Mouse (Mus musculus): ENCODE results near the gene Zfp110. TPM values are rescaled to one million over a fixed set of nuclear protein-coding genes. Genes with fewer than 3 reads are reported as not detected.
A peak's percentile ranks its signal among the peaks of the same experiment; 100 is the strongest.
"Not testable (repeated sequence)": the region's sequence is repeated elsewhere in the genome, so short reads cannot be mapped to it uniquely, and the experiment has no call there.

Gene Zfp110
- polyA plus RNA-seq (2012; rRNA removed), result 12.6 and 13.5 TPM in 2 replicates

DNA sequence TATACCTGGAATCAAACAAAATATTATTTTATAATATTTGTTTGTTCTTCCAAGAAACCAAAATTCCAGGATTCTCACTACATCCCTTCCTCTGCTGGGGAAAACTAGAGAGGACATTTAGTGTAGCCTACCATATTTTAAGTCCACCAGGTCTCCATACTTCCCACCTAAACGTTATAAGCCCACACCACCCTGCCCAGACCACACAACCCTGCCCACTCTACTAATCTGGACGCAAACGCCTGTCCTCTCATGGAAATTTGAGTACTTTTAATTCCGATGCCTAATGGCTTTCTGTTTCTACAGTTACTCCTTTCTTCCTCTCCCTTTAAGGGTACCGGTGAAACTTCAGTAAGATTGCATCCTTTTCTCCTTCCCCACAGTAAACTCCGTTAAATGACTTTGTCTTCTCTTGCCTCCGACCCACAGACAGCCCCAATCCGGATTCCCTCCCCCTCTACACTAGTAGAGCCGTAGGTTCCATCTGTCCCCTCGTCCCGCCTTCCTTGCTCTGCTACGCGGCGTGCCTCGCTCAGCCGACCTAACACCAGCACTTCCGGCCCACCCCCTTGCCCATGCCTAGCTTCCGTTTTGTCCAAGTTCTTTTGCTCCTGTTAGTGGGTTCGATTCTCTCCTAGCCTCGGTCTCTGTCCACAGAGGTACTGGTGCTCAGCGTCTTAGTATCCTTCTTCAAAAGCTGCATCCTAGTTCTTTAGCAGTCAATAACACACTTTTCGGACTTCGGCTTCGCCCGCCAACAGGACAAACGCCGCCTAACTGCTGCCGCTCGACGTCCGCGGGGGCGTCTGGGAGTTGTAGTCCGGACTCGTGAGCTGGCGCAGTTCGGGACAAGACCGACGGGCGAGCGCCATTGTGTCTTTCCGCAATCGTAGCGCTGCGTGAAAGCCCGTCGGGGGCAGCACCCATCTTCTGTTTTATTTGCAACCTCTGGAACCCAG is at the start of gene Zfp110:
Zfp110 (plus strand) TSS at position 600 of the 959 bp plus-strand sequence.
- Histone ChIP-seq H3K27ac (ENCODE audit: insufficient read depth, low read length) (peak within 1 kb of the TSS; percentile 29; the same call in 1 of the 2 replicates), H3K27me3 (ENCODE audit: control insufficient read depth, insufficient read depth, low read length) (no peaks in the 10 kb centered on the region), H3K4me3 (replicated peaks; ENCODE audit: insufficient read depth, low read depth, low read length) (peak within 1 kb of the TSS; percentile 83), H3K4me1 (ENCODE audit: control insufficient read depth, insufficient read depth, low read length) (no peaks in the 10 kb centered on the region)
- peak; percentile 52; the same call in 1 of the 2 replicates for TF ChIP-seq POLR2A (IDR thresholded peaks at IDR 0.05; ENCODE audit: borderline replicate concordance, insufficient read depth, low read length)
- no peak for TF ChIP-seq CTCF (IDR thresholded peaks at IDR 0.05; ENCODE audit: borderline replicate concordance, insufficient read depth, low read depth, low read length)
- DNase-seq, result peak; percentile 89 to 90
- 3% methylated on average over 47 of the region's 47 CpGs for WGBS

DNA sequence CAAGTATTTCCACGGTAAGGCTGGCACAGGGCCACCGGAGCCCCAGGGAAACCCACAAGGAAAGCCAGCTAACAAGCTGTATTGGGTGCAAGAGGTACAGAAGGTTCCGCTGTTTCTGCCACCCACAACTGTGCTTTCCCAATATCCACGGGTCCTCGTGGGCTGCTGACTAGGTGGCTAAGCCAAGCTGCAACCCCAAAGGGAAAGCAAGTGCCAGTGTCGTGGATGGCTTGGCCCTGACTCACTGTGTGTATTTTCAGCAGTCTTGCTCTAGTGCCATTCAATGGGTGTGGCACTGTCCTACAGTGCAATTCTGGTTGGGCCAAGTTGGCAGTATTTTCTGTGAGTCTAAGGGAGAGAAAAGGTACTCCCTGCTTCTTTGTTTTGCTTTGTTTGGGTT is 47.2 kb upstream of the Zfp110 start:
- WGBS, result 32% methylated on average over 6 of the region's 6 CpGs
- TF ChIP-seq POLR2A (IDR thresholded peaks at IDR 0.05; ENCODE audit: borderline replicate concordance, insufficient read depth, low read length) (no peak), CTCF (IDR thresholded peaks at IDR 0.05; ENCODE audit: borderline replicate concordance, insufficient read depth, low read depth, low read length) (no peak)
- Histone ChIP-seq H3K27ac (ENCODE audit: insufficient read depth, low read length) (no peak overlapping the region), H3K4me3 (replicated peaks; ENCODE audit: insufficient read depth, low read depth, low read length) (no peak overlapping the region), H3K27me3 (ENCODE audit: control insufficient read depth, insufficient read depth, low read length) (no peaks in the 10 kb centered on the region), H3K4me1 (ENCODE audit: control insufficient read depth, insufficient read depth, low read length) (no peaks in the 10 kb centered on the region)
- DNase-seq, result no peak

- TF ChIP-seq POLR2A (IDR thresholded peaks at IDR 0.05; ENCODE audit: borderline replicate concordance, insufficient read depth, low read length), result no peak
- no peak for TF ChIP-seq CTCF (IDR thresholded peaks at IDR 0.05; ENCODE audit: borderline replicate concordance, insufficient read depth, low read depth, low read length)
- H3K27ac ChIP-seq (ENCODE audit: insufficient read depth, low read length), result no peak overlapping the region
- H3K4me1 ChIP-seq (ENCODE audit: control insufficient read depth, insufficient read depth, low read length), result no peaks in the 10 kb centered on the region
- WGBS, result 15% methylated on average over 5 of the region's 5 CpGs
- no peaks in the 10 kb centered on the region for H3K27me3 ChIP-seq (ENCODE audit: control insufficient read depth, insufficient read depth, low read length)
- H3K4me3 ChIP-seq (replicated peaks; ENCODE audit: insufficient read depth, low read depth, low read length), result no peak overlapping the region
- no peak for DNase-seq
Observed at GRCm38 (mm10) chr7:12788025-12788424, 46.5 kb upstream of the Zfp110 start.

DNA sequence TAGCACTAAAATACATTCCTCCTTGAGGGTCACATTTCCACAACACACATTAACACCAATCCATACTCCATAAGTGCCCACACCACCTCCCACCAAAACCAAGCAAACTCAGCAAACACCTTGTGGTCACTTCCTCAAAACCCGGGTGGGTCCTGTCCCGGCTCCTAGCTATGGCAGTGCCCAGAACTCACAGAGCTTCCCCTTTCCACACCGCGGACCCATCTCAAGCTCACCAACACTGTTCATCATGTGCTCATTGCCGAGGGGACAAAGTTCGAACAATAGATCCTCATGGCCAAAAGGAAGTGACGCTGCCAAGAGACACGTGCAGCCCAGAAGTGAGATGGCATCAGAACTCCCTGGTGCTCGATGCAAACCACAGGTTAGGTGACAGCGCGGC is 41.9 kb upstream of the Zfp110 start:
- WGBS, result 80% methylated on average over 11 of the region's 11 CpGs
- H3K4me3 ChIP-seq (replicated peaks; ENCODE audit: insufficient read depth, low read depth, low read length); H3K4me1 ChIP-seq (ENCODE audit: control insufficient read depth, insufficient read depth, low read length); H3K27me3 ChIP-seq (ENCODE audit: control insufficient read depth, insufficient read depth, low read length); DNase-seq; H3K27ac ChIP-seq (ENCODE audit: insufficient read depth, low read length): not testable (repeated sequence)

DNA sequence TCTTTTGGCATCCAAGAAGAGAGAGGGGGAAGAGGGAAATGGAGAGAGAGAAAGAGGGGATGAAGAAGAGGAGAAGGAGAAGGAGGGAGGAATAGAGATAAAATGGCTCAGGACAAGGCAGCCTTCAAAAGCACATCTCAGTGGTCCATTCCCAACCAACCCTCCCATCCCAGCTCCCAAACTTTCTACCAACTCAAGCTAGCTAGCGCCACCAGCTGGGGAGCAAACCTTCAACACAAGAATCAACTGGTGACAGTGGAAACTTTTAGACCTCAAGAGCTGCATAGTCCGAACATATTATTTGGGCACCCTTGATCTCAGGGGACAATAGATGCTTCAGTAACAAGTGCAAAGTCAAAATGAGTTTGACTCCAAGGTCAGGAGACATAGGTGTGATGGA is 36.6 kb upstream of the Zfp110 start:
- TF ChIP-seq CTCF (IDR thresholded peaks at IDR 0.05; ENCODE audit: borderline replicate concordance, insufficient read depth, low read depth, low read length) (no peak), POLR2A (IDR thresholded peaks at IDR 0.05; ENCODE audit: borderline replicate concordance, insufficient read depth, low read length) (no peak)
- H3K4me3 ChIP-seq (replicated peaks; ENCODE audit: insufficient read depth, low read depth, low read length), result no peak overlapping the region
- no peaks in the 10 kb centered on the region for H3K4me1 ChIP-seq (ENCODE audit: control insufficient read depth, insufficient read depth, low read length)
- WGBS, result 62% methylated on average over 2 of the region's 2 CpGs
- H3K27me3 ChIP-seq (ENCODE audit: control insufficient read depth, insufficient read depth, low read length), result no peaks in the 10 kb centered on the region
- no peak overlapping the region for H3K27ac ChIP-seq (ENCODE audit: insufficient read depth, low read length)
- no peak for DNase-seq

- no peak for DNase-seq
- TF ChIP-seq POLR2A (IDR thresholded peaks at IDR 0.05; ENCODE audit: borderline replicate concordance, insufficient read depth, low read length), result no peak
- TF ChIP-seq CTCF (IDR thresholded peaks at IDR 0.05; ENCODE audit: borderline replicate concordance, insufficient read depth, low read depth, low read length), result no peak
Observed at GRCm38 (mm10) chr7:12799554-12799953, 35.0 kb upstream of the Zfp110 start.

DNA sequence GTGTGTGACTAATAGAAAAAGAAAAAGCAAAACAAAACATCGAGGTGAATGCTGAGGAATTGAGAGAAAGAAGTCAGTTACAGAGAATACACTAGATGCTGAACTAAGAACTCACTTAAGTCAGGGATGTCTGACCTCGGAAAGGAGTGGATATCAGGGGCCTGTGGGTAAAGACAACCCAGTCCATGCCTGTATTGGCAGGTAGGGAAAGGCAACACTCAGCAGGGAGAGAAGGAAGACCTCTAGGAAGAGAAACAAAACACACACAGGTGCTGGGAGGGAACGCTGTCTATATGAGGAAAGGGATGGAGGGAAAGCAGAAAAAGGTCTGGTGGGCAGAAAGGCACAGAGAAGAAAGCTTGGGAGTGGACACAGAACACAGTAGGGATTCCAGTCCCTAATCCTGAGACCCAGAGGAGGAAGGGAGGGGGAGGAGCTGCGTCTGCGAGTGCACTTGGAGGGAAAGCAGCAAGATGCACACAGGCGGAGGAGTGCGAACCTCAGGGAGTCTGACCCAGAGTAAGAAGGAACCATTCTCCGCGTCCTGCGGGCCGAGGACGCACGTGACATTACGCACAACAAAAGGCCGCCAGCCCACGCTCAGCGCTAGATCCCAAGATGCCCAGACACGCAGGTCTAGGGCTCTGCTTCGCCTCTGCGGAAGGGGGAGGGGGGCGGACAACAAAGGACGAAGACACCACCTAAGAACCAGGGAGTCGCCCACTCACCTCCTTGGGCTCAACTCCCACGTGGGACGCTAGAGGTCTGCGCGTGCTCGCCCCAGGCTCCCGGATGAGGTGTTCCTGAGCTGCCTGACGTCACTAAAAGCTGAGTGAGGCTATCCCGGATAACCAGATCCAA is 31.5 kb upstream of the Zfp110 start, which contains the start of gene Zscan18:
Zscan18 (minus strand) TSS at position 770 of the 861 bp plus-strand sequence.
- 5% methylated on average over 31 of the region's 31 CpGs for WGBS
- H3K27me3 ChIP-seq (ENCODE audit: control insufficient read depth, insufficient read depth, low read length), result no peaks in the 10 kb centered on the region
- peak; percentile 88 to 89 for DNase-seq
- TF ChIP-seq CTCF (IDR thresholded peaks at IDR 0.05; ENCODE audit: borderline replicate concordance, insufficient read depth, low read depth, low read length) (no peak), POLR2A (IDR thresholded peaks at IDR 0.05; ENCODE audit: borderline replicate concordance, insufficient read depth, low read length) (no peak; the same call in 1 of the 2 replicates)
- H3K4me3 ChIP-seq (replicated peaks; ENCODE audit: insufficient read depth, low read depth, low read length), result peak within 1 kb of the TSS; percentile 80
- no peaks in the 10 kb centered on the region for H3K4me1 ChIP-seq (ENCODE audit: control insufficient read depth, insufficient read depth, low read length)
- H3K27ac ChIP-seq (ENCODE audit: insufficient read depth, low read length), result peak within 1 kb of the TSS; percentile 74

More at GRCm38 (mm10) chr7:12799554-12799953, 35.0 kb upstream of the Zfp110 start:
- 12% methylated on average over 1 of the region's 1 CpGs for WGBS
- H3K27ac ChIP-seq (ENCODE audit: insufficient read depth, low read length), result no peak overlapping the region
- H3K4me3 ChIP-seq (replicated peaks; ENCODE audit: insufficient read depth, low read depth, low read length), result no peak overlapping the region
- no peaks in the 10 kb centered on the region for H3K27me3 ChIP-seq (ENCODE audit: control insufficient read depth, insufficient read depth, low read length)
- H3K4me1 ChIP-seq (ENCODE audit: control insufficient read depth, insufficient read depth, low read length), result no peaks in the 10 kb centered on the region
